Mouse (Mus musculus): Measurements from ENCODE around the gene Agtpbp1. TPM values are rescaled to one million over a fixed set of nuclear protein-coding genes. Genes with fewer than 3 reads are reported as not detected.

The Agtpbp1 gene
- polyA plus RNA-seq, 1 experiment from 2014 or later: 18.6 TPM

DNA sequence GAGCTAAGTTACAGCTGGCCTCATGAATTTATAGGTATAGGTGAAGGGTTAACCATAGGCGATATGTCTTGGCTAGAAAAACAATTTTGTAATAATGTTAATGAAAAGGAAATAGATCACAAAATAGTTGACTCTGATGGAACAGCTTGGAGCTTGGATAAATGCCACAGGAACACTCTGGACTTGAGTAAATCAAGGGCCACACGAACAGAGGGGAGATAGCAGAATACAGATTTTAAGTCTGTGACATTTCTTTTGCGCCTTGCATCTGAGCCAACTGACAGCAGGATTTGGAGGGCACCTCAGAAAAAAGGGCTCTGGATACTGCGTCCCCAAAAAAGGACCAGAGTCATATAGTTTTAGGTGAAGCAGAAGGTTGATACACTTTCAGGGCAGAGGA lies 20.5 kb downstream of the Agtpbp1 start:
- no peaks in the 10 kb centered on the region for H3K9me3 ChIP-seq (ENCODE audit: control insufficient read depth, low read length)
- 75% methylated on average over 4 of the region's 4 CpGs for WGBS
- H3K4me3 ChIP-seq (ENCODE audit: low read length): no peak overlapping the region
- no peaks in the 10 kb centered on the region for H3K27me3 ChIP-seq (ENCODE audit: control insufficient read depth, insufficient read depth, low read length)
- no peak for ATAC-seq (ENCODE audit: low FRiP score, low TSS enrichment)
- H3K9ac ChIP-seq (ENCODE audit: low read depth, low read length): no peak overlapping the region
- no peak overlapping the region for H3K4me2 ChIP-seq (replicated peaks; ENCODE audit: low read depth, low read length)
- H3K36me3 ChIP-seq (ENCODE audit: control insufficient read depth, insufficient read depth, low read length): no peaks in the 10 kb centered on the region
- H3K27ac ChIP-seq (ENCODE audit: low read depth, low read length): no peak overlapping the region
- H3K4me1 ChIP-seq (ENCODE audit: control insufficient read depth, insufficient read depth, low read length): no peaks in the 10 kb centered on the region

DNA sequence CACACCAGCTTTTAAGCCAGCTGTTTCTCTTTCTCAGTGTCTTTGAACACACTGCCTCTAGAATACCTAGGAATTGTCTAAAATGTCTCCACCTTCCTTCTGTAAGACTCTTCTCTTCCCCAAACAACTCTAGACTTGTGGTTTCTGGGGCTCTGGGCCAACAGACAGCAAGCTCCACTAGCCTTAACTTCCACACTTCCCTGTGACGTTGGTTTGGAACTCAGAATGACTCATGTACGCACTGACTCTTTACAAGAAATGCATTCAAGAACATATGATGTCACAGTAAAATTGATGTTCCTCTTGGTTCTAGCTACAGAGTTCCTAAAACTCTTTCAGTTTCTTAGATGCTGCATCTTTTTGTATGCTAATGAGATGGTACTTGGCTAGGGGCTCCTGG lies 22.6 kb downstream of the Agtpbp1 start:
- H3K4me2 ChIP-seq (replicated peaks; ENCODE audit: low read depth, low read length): no peak overlapping the region
- H3K27ac ChIP-seq (ENCODE audit: low read depth, low read length): no peak overlapping the region
- no peaks in the 10 kb centered on the region for H3K4me1 ChIP-seq (ENCODE audit: control insufficient read depth, insufficient read depth, low read length)
- no peak for ATAC-seq (ENCODE audit: low FRiP score, low TSS enrichment)
- H3K9me3 ChIP-seq (ENCODE audit: control insufficient read depth, low read length): no peaks in the 10 kb centered on the region
- H3K36me3 ChIP-seq (ENCODE audit: control insufficient read depth, insufficient read depth, low read length): no peaks in the 10 kb centered on the region
- WGBS: 83% methylated on average over 2 of the region's 2 CpGs
- H3K9ac ChIP-seq (ENCODE audit: low read depth, low read length): no peak overlapping the region
- no peak overlapping the region for H3K4me3 ChIP-seq (ENCODE audit: low read length)
- no peaks in the 10 kb centered on the region for H3K27me3 ChIP-seq (ENCODE audit: control insufficient read depth, insufficient read depth, low read length)

DNA sequence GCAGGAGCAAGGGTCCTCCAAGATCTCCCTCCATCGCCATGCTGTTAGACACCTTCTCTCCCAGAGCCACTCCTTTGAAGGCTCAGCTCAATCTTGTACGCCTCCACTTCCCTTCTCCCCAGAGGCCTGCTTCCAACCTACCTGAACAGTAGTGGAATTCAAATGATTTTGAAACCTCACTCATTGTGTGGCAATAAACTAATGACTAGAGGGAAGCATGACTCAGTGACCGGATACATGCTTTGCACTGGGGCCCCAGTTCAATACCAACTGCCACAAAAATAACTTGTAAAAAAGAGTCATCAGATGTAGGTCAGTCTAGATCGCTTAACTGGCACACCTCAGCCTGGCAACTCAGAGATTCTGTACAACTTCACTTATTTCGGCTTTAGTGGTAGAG lies 26.3 kb downstream of the Agtpbp1 start:
- H3K27me3 ChIP-seq (ENCODE audit: control insufficient read depth, insufficient read depth, low read length): no peaks in the 10 kb centered on the region
- H3K9me3 ChIP-seq (ENCODE audit: control insufficient read depth, low read length): no peaks in the 10 kb centered on the region
- no peaks in the 10 kb centered on the region for H3K36me3 ChIP-seq (ENCODE audit: control insufficient read depth, insufficient read depth, low read length)
- no peak for ATAC-seq (ENCODE audit: low FRiP score, low TSS enrichment)
- H3K27ac ChIP-seq (ENCODE audit: low read depth, low read length): no peak overlapping the region
- peaks cover 14% of the 10 kb centered on the region for H3K4me1 ChIP-seq (ENCODE audit: control insufficient read depth, insufficient read depth, low read length)
- no peak overlapping the region for H3K4me2 ChIP-seq (replicated peaks; ENCODE audit: low read depth, low read length)
- H3K4me3 ChIP-seq (ENCODE audit: low read length): no peak overlapping the region
- no peak overlapping the region for H3K9ac ChIP-seq (ENCODE audit: low read depth, low read length)
- WGBS: 92% methylated on average over 5 of the region's 5 CpGs

DNA sequence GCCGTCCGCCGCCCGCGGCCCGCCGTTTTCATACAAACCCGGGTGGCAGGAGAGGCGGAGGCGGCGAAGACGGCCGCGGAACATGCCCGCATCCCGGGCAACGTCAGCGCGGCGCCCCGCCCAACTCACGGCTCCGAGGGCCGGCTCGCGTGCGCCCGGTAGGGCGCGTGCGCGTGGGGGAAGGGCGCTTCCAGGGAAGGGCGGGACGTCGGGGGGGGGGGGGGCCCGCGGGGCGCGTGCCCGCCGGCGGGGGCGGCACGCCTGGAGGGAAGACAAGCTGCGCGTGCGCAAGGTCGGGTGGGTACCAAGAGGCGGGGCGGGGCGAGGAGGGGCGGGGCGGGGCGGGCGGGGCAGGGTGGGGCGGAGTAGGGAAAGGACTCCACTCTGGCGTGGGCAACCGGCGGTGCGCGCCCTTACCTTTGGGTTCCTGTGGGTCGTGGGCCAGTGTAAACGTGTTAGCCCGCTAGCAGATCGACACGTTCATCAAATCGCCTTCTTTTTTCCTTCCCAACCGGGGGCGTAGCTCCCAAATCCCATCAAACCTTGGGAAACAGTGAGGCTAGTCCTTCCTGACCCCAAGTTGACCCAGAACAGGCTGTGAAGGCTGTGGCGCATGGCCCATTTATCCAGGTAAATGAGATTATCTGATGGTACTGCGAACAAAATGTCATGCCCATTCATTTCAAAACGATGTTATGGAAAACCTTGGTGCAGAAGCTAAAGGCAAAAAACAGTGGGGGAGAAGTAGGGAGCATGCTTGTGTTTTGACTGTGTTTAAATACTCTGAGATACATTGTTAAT lies 27.6 kb downstream of the Agtpbp1 start:
- Histone ChIP-seq H3K4me1 (ENCODE audit: control insufficient read depth, insufficient read depth, low read length) (peaks cover 14% of the 10 kb centered on the region), H3K9me3 (ENCODE audit: control insufficient read depth, low read length) (no peaks in the 10 kb centered on the region), H3K36me3 (ENCODE audit: control insufficient read depth, insufficient read depth, low read length) (no peaks in the 10 kb centered on the region), H3K4me2 (replicated peaks; ENCODE audit: low read depth, low read length) (peak overlapping the region; percentile 91), H3K27ac (ENCODE audit: low read depth, low read length) (peak overlapping the region; percentile 67), H3K27me3 (ENCODE audit: control insufficient read depth, insufficient read depth, low read length) (no peaks in the 10 kb centered on the region), H3K4me3 (ENCODE audit: low read length) (peak overlapping the region; percentile 72), H3K9ac (ENCODE audit: low read depth, low read length) (peak overlapping the region; percentile 81)
- under 1% methylated on average over 41 of the region's 73 CpGs for WGBS
- peak; percentile 93 for ATAC-seq (ENCODE audit: low FRiP score, low TSS enrichment)

DNA sequence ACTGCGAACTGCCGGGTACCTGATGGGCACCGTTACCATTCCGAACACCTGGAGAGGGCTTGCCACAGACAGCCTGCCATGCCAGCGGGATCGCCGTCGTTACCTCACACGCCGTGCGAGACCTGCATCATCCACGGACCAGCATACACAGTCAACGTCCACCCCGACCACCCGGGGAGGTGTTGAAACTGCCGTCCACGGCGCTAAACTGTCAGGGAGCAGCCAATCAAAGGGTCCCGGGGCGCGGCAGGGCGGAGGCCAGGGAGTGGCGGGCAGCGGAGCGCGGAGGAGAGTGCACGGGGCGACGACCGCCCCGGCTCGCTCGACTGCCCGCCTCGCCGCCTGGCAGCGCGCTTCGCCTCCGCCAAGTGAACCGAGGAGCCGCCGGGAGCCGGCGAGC lies 28.4 kb downstream of the Agtpbp1 start:
- peak overlapping the region; percentile 81 for H3K9ac ChIP-seq (ENCODE audit: low read depth, low read length)
- peaks cover 14% of the 10 kb centered on the region for H3K4me1 ChIP-seq (ENCODE audit: control insufficient read depth, insufficient read depth, low read length)
- no peaks in the 10 kb centered on the region for H3K36me3 ChIP-seq (ENCODE audit: control insufficient read depth, insufficient read depth, low read length)
- ATAC-seq (ENCODE audit: low FRiP score, low TSS enrichment): peak; percentile 87
- no peaks in the 10 kb centered on the region for H3K9me3 ChIP-seq (ENCODE audit: control insufficient read depth, low read length)
- 1% methylated on average over 40 of the region's 45 CpGs for WGBS
- no peaks in the 10 kb centered on the region for H3K27me3 ChIP-seq (ENCODE audit: control insufficient read depth, insufficient read depth, low read length)
- H3K27ac ChIP-seq (ENCODE audit: low read depth, low read length): peak overlapping the region; percentile 67
- H3K4me3 ChIP-seq (ENCODE audit: low read length): peak overlapping the region; percentile 72
- H3K4me2 ChIP-seq (replicated peaks; ENCODE audit: low read depth, low read length): peak overlapping the region; percentile 91

DNA sequence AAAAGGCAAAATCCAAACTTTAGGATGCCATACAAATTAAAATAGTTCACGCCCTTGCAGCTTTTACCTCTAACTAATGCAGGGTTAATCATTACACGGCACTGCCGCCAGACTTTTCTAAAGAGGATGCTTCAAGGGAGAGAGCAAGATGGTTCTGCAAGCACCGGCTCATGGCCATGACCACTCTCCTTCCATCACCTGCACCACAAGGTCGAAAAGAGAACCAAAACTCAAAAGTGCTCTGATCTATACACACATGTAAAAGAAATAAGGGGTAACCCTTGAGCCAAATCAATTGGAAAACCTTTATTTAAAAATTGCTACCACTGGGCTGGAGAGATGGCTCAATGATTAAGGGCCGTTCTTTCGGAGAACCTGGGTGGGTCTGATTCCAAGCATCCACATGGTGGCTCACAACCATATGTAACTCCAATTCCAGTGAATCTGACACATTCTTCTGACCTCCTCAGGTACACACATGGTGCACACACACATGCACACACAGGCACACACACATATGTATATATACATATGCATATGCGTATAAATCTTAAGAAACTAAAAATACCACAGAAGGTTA lies 29.3 kb downstream of the Agtpbp1 start:
- 60% methylated on average over 8 of the region's 8 CpGs for WGBS
- Histone ChIP-seq H3K9me3 (ENCODE audit: control insufficient read depth, low read length) (no peaks in the 10 kb centered on the region), H3K4me2 (replicated peaks; ENCODE audit: low read depth, low read length) (peak overlapping the region; percentile 91), H3K27me3 (ENCODE audit: control insufficient read depth, insufficient read depth, low read length) (no peaks in the 10 kb centered on the region), H3K4me3 (ENCODE audit: low read length) (peak overlapping the region; percentile 72; the same call in 1 of the 2 replicates), H3K36me3 (ENCODE audit: control insufficient read depth, insufficient read depth, low read length) (no peaks in the 10 kb centered on the region), H3K9ac (ENCODE audit: low read depth, low read length) (no peak overlapping the region), H3K4me1 (ENCODE audit: control insufficient read depth, insufficient read depth, low read length) (peaks cover 14% of the 10 kb centered on the region), H3K27ac (ENCODE audit: low read depth, low read length) (no peak overlapping the region)
- ATAC-seq (ENCODE audit: low FRiP score, low TSS enrichment): no peak

DNA sequence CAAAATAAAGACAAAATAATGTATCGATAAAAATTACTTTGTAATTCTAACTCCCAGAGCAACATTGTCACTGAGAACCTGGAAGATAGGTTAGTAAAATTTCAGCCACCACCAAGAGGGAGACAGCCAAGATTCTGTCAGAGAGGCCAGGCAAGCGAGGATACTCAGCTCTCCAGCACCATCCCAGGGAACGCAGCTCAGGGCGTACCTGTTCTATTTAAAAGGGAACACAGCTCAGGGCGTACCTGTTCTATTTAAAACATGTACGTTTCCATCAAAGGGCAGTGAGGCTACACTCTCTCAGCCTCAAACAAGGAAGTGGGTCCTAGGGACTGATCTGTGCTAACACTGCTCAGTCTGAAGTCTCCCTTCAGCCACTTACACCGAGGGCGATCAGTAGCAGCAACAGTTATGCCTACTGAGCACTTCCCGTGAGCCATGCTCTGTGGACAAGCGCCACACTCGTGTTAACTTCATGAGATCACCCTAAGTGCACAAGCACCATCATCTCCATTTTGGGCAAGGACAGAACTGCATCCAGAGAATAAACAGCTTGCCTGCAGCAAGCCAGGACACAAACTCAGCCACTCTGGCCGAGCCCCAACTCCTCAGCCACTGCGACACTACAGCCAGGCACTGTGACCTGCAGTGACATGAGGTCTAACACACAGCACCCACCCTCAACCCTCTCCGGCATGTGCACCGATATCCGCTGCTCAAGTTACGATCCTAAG lies 30.1 kb downstream of the Agtpbp1 start:
- Histone ChIP-seq H3K4me2 (replicated peaks; ENCODE audit: low read depth, low read length) (peak overlapping the region; percentile 91), H3K9ac (ENCODE audit: low read depth, low read length) (no peak overlapping the region), H3K9me3 (ENCODE audit: control insufficient read depth, low read length) (no peaks in the 10 kb centered on the region), H3K27ac (ENCODE audit: low read depth, low read length) (no peak overlapping the region), H3K4me3 (ENCODE audit: low read length) (peak overlapping the region; percentile 10; the same call in 1 of the 2 replicates), H3K4me1 (ENCODE audit: control insufficient read depth, insufficient read depth, low read length) (peaks cover 14% of the 10 kb centered on the region), H3K27me3 (ENCODE audit: control insufficient read depth, insufficient read depth, low read length) (no peaks in the 10 kb centered on the region), H3K36me3 (ENCODE audit: control insufficient read depth, insufficient read depth, low read length) (no peaks in the 10 kb centered on the region)
- WGBS: 56% methylated on average over 17 of the region's 17 CpGs
- ATAC-seq (ENCODE audit: low FRiP score, low TSS enrichment): no peak

DNA sequence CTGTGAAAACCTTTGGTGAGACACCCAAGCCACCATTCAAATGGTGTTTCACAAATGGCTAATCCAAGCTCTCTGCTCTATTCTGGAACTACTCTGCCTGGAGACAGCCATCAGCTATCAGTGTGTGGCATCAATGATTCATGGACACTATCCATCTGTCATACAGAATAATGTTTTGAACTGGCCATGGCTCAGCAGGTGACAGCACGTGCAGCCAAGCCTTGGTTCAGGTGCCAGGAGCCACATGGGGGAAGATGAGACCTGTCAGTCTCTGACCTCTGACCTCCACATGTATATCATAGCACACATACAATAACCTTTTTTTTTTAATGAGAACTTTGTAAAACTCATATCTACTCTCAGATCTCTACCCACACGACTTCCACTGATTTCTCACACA lies 32.3 kb downstream of the Agtpbp1 start:
- Histone ChIP-seq H3K9ac (ENCODE audit: low read depth, low read length) (no peak overlapping the region), H3K9me3 (ENCODE audit: control insufficient read depth, low read length) (no peaks in the 10 kb centered on the region), H3K4me2 (replicated peaks; ENCODE audit: low read depth, low read length) (no peak overlapping the region), H3K4me1 (ENCODE audit: control insufficient read depth, insufficient read depth, low read length) (peaks cover 19% of the 10 kb centered on the region), H3K27me3 (ENCODE audit: control insufficient read depth, insufficient read depth, low read length) (no peaks in the 10 kb centered on the region), H3K27ac (ENCODE audit: low read depth, low read length) (no peak overlapping the region), H3K36me3 (ENCODE audit: control insufficient read depth, insufficient read depth, low read length) (no peaks in the 10 kb centered on the region), H3K4me3 (ENCODE audit: low read length) (no peak overlapping the region)
- WGBS: 66% methylated on average over 2 of the region's 2 CpGs
- no peak for ATAC-seq (ENCODE audit: low FRiP score, low TSS enrichment)

DNA sequence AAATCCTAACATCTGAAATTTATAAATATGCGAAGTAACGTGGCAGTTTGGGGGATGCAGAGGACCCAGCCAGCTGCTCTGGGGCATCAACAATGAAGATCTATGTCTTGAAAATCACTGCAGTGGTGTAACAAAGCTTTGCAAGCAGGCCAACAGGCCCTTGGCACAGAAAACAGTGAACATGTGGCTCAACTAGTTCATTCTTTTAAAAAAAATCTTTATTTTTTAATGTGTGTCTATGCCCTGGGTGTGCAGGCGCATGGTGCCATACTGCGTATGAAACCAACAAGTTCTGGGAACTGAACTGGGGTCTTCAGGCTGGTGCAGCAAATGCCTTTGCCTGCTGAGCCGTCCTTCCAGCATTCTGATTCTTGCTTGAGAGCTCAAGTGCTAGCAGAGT lies 32.7 kb downstream of the Agtpbp1 start:
- H3K27me3 ChIP-seq (ENCODE audit: control insufficient read depth, insufficient read depth, low read length): no peaks in the 10 kb centered on the region
- H3K36me3 ChIP-seq (ENCODE audit: control insufficient read depth, insufficient read depth, low read length): no peaks in the 10 kb centered on the region
- H3K9ac ChIP-seq (ENCODE audit: low read depth, low read length): no peak overlapping the region
- no peak overlapping the region for H3K4me2 ChIP-seq (replicated peaks; ENCODE audit: low read depth, low read length)
- WGBS: 95% methylated on average over 5 of the region's 5 CpGs
- no peak overlapping the region for H3K27ac ChIP-seq (ENCODE audit: low read depth, low read length)
- ATAC-seq (ENCODE audit: low FRiP score, low TSS enrichment): no peak
- peaks cover 19% of the 10 kb centered on the region for H3K4me1 ChIP-seq (ENCODE audit: control insufficient read depth, insufficient read depth, low read length)
- H3K4me3 ChIP-seq (ENCODE audit: low read length): no peak overlapping the region
- no peaks in the 10 kb centered on the region for H3K9me3 ChIP-seq (ENCODE audit: control insufficient read depth, low read length)

Data from kidney, embryonic 14.5 days (tissue).